Mouse (Mus musculus) B cell, adult 62 days (primary cell): ENCODE measurements around the gene Syt8. TPM values are rescaled to one million over a fixed set of nuclear protein-coding genes. Genes with fewer than 3 reads are reported as not detected.

Experiments
- total RNA-seq: library from RNA; stranded (reverse); gene quantifications from 4 replicates; pipeline ENCODE4 v1.2.4, GENCODE M21; 2023

The Syt8 gene
- not detected in 4 replicates for total RNA-seq

DNA sequence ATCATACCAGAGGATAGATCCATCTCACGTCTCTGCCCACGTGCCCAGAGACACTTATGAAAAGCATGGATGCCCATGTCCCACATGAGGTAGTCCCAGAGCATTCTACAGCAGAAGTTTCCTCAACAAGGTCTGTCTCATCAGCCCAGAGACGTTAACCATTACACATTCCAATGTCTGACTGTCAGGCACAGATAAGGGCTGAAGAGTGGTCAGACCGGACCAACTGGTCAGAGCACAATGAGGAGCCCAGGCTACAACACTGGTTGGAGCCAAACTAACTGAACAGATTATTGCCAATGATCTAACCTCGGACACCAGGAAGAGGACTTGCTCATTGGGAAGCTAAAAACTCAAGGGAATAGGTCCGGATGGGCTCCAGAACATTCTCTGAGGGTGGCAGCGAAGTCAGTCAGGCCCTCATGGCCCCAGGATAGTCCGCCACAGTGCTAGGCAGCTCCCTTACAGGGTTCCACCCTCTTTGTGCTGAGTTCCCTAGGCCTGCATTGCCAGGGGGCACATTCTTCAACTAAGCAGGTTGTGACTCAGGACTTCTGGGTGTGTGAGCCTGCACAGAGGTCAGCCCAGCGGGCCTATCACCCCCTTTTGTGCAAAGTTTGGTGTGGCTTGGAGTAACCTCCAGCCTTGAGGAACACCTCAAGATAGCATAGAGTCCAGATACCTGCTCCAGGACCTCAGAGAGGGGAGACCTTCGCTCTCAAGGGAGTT, at the start of gene Syt8:
TSS of gene Syt8 (plus strand) at position 714 of the 729 bp plus-strand sequence.

DNA sequence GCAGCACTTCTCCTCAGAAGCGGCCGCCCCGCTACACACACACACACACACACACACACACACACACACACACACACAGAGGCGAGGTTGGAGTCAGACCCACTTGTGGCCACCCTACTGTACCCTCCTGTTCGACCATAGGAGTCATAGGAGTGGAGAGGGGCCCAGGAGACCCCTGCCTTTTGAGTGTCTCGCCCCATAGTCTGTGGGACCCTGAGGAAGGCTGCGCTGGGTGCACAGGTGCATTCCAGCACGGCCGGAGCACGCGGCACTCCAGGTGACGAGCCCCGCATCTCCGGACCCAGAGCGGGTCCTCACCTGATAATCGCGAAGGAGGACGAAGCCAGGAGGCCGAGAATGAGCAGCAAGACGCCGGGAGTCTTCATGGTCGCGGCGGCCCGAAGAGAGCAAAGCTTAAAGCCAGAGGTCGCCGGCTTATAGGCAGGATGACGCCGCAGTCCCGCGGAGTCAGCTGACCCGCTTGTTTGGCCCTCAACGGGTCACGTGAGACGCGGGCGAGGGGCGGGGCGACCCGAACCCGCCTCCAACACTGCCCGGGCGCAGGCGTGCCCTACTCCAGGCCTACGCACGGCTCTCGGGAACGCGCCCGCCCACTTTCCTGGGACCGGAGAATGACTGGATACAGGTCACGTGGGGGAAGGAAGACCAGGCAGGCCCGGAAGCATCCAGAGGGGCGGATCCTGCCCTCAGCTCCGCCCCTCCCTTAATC, 47.1 kb upstream of the Syt8 start, which contains the start of gene Ctsd:
TSS of gene Ctsd (minus strand) at position 620 of the 730 bp plus-strand sequence.

DNA sequence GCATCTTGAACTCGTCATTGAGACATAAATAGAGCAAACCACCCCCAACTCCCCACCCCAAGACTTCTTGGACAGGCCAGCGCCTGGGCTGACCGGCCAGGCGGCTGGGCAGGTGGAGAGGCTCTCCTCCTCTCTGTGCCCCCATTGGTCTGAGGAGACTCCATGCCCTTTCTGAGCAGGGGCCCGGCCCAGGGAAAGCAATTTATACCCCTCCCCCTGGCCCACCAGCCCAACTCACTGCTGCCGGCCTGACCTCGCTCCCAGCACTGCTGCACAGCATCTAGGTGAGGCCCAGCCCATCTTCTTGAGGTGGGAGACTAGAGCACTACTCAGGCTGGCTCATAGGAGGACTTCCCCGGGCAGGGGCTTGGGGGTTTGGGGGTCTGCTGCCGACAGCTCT, 6.9 kb downstream of the Syt8 start, which contains the start of gene Tnni2:
TSS of gene Tnni2 (plus strand) at position 224 of the 400 bp plus-strand sequence.

DNA sequence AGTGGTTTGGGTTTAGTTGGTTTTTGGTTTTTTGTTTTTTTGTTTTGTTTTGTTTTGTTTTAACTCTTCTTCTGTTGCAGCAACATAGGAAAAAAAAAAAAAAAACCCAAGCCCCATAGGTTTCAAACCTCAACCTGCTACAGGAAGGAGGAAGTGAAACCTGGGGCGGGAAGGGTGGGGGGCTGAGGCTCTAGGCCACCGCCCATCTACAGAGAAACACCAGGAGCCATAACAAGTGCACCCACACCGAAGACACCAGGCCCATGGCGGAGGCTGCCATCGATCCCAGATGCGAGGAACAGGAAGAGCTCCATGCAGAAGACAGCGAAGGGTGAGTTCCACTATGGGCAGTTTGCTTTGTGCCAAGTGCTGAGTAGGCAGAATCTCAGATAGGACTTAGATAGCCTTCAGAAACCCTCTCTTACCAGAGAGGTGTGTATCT, 26.0 kb downstream of the Syt8 start, which contains the start of gene Lsp1:
TSS of gene Lsp1 (plus strand) at position 174 of the 442 bp plus-strand sequence.

Other genes with a start within 250 kb of the Syt8 start
- gene Gm10153, start 244.5 kb upstream of the Syt8 start, total RNA-seq: not detected in 4 replicates
- gene Krtap5-3, start 233.5 kb upstream of the Syt8 start, total RNA-seq: not detected in 4 replicates
- not detected in 4 replicates for gene Gm7579, start 223.0 kb upstream of the Syt8 start, total RNA-seq
- not detected in 4 replicates for gene Krtap5-5, start 204.9 kb upstream of the Syt8 start, total RNA-seq
- not detected in 4 replicates for gene Gm40460, start 193.8 kb upstream of the Syt8 start, total RNA-seq
- not detected in 4 replicates for gene Gm2431, start 176.5 kb upstream of the Syt8 start, total RNA-seq
- gene Gm4559, start 160.5 kb upstream of the Syt8 start, total RNA-seq: not detected in 4 replicates
- gene Krtap5-1, start 137.7 kb upstream of the Syt8 start, total RNA-seq: not detected in 4 replicates
- gene Krtap5-4, start 131.3 kb upstream of the Syt8 start, total RNA-seq: not detected in 4 replicates
- gene Ifitm10, start 61.1 kb upstream of the Syt8 start, total RNA-seq: 0.75 TPM in 1 of 4 replicates, not detected in the others
- 0.85 TPM in 1 of 4 replicates, not detected in the others for gene Gm49369, start 52.2 kb upstream of the Syt8 start, total RNA-seq
- 67.6 to 79.8 TPM (median 71.9 TPM) in 4 replicates for gene Ctsd, start 46.8 kb upstream of the Syt8 start, total RNA-seq
- gene Tnni2, start 7.0 kb downstream of the Syt8 start, total RNA-seq: 3.1 to 9.1 TPM (median 5.4 TPM) in 4 replicates
- gene Lsp1, start 26.0 kb downstream of the Syt8 start, total RNA-seq: 752 to 815 TPM (median 786 TPM) in 4 replicates
- gene Tnnt3, start 64.0 kb downstream of the Syt8 start, total RNA-seq: 37.8 to 47.2 TPM (median 41.7 TPM) in 4 replicates
- gene Mrpl23, start 97.8 kb downstream of the Syt8 start, total RNA-seq: 12.4 to 20.3 TPM (median 16.7 TPM) in 4 replicates
- not detected in 4 replicates for gene Igf2, start 232.0 kb downstream of the Syt8 start, total RNA-seq
- gene Gm49394, start 235.1 kb downstream of the Syt8 start, total RNA-seq: not detected in 4 replicates